Mouse (Mus musculus) ES-E14 (cell line): Measurements from ENCODE around the gene Ski. TPM values are rescaled to one million over a fixed set of nuclear protein-coding genes. Genes with fewer than 3 reads are reported as not detected.

Source experiments
- DNase-seq: peaks from one replicate; pipeline ENCODE4 v3.0.0-alpha.2; 2013; ENCODE audit warnings: low read depth, low spot score
- H3K27ac ChIP-seq: 2 replicates; pipeline ENCODE4 v1.5.1; 2012; ENCODE audit warnings: low read depth, mild to moderate bottlenecking, low read length, moderate library complexity, mixed read lengths; ENCODE audit not compliant: poor library complexity, insufficient read depth, severe bottlenecking
- H3K36me3 ChIP-seq: 2 replicates; pipeline ENCODE4 v1.6.1; 2012; ENCODE audit warnings: mild to moderate bottlenecking, low read length, moderate library complexity, mixed read lengths; ENCODE audit not compliant: control insufficient read depth, poor library complexity, insufficient read depth, severe bottlenecking
- H3K4me1 ChIP-seq, 2 experiments: fragments of 150-350 bp in 1 of 2; sonication (generic) in 1 of 2; 2 replicates each; pipeline ENCODE4 v1.6.1; 2012; ENCODE audit warnings: low read length in 2 of 2, mild to moderate bottlenecking in 1 of 2, mixed read lengths in 1 of 2; ENCODE audit not compliant: control insufficient read depth in 2 of 2, insufficient read depth in 2 of 2, poor library complexity in 1 of 2
- H3K4me3 ChIP-seq, 2 experiments: fragments of 150-350 bp in 1 of 2; sonication (generic) in 1 of 2; 2 replicates each; pipeline ENCODE4 v1.5.1; 2012; ENCODE audit warnings: low read length in 2 of 2, low read depth in 1 of 2, mild to moderate bottlenecking in 1 of 2, mixed read lengths in 1 of 2; ENCODE audit not compliant: insufficient read depth in 1 of 2, poor library complexity in 1 of 2, severe bottlenecking in 1 of 2
- H3K9ac ChIP-seq: 2 replicates; pipeline ENCODE4 v1.6.1; 2012; ENCODE audit warnings: low read depth, mild to moderate bottlenecking, low read length, mixed read lengths; ENCODE audit not compliant: poor library complexity, insufficient read depth, severe bottlenecking
- H3K9me3 ChIP-seq: fragments of 150-350 bp; sonication (generic); 2 replicates; pipeline ENCODE4 v1.6.1; 2012; ENCODE audit warnings: low read depth, mild to moderate bottlenecking, low read length; ENCODE audit not compliant: control insufficient read depth, insufficient read depth
- CHD2 ChIP-seq: IDR thresholded peaks from 2 replicates; pipeline ENCODE4 v1.6.1; 2014; ENCODE audit warnings: mild to moderate bottlenecking, low read depth, low read length, inconsistent platforms
- HCFC1 ChIP-seq: IDR thresholded peaks from 2 replicates; pipeline ENCODE4 v1.6.1; 2012; ENCODE audit warnings: low read length, inconsistent platforms, borderline replicate concordance; ENCODE audit not compliant: insufficient read depth
- MAFK ChIP-seq: IDR thresholded peaks from 2 replicates; pipeline ENCODE4 v1.6.1; 2014; ENCODE audit warnings: mild to moderate bottlenecking, low read depth, low read length, inconsistent platforms; ENCODE audit not compliant: insufficient read depth
- ZC3H11A ChIP-seq: IDR thresholded peaks from 2 replicates; pipeline ENCODE4 v1.6.1; 2012; ENCODE audit warnings: low read depth, mild to moderate bottlenecking, inconsistent platforms, low read length, borderline replicate concordance
- ZNF384 ChIP-seq: IDR thresholded peaks from 2 replicates; pipeline ENCODE4 v1.6.1; 2012; ENCODE audit warnings: low read depth, low read length, inconsistent platforms
- in situ Hi-C, 2 experiments: fragments of 600-800 bp; cut with MboI; formaldehyde crosslinking; loops; one replicate each; pipeline ENCODE4 v1.15.1; 2025; ENCODE audit warnings: low sequenced_read_pairs in 2 of 2, inconsistent platforms in 1 of 2; ENCODE audit not compliant: unreplicated experiment in 2 of 2
- total RNA-seq: library from RNA; depleted of rRNA; stranded (reverse); fragments of 300-350 nt; gene quantifications from 2 replicates; pipeline ENCODE4 v1.2.3, GENCODE M21; 2012

Gene Ski
- total RNA-seq, 1 experiment = 30.2 TPM

DNA sequence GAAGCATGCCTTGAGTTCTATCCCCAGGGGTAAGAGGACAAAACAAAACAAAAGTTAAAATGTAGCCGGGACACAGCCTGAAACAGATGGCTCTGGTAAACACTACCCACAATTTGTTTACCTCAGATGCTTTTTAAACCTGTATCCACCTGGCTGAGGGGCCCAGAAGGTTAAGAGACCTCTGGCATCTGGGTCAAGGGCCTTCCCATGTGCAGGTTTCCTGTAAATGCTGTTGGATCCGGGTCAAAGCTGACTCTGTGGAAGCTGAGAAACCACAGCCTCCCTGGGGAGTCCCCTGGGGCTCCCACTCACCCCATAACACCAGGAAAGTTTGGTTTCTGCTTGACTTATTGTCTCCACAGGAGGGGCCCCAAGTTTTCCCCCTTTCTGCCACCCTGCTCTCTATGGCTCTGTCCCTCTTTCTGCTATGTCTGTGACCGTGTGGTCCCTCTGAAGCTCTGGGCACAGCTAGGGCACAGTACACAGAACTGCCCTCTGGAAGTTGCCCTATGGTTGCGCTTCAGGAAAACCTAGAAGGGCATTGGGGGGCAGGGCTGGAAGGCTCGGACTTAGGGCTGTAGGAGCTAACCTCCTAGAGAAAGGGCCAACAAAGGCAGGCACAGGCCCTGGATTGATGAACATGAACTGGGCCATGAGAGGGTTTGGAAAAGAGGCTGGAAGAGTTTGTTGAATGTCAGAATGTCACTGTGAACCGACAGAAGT is 23.5 kb upstream of the Ski start:
- H3K27ac ChIP-seq = no peak overlapping the region
- no peak for DNase-seq
- H3K36me3 ChIP-seq = no peaks in the 10 kb centered on the region
- H3K9ac ChIP-seq = no peak overlapping the region
- H3K9me3 ChIP-seq = no peaks in the 10 kb centered on the region
- H3K4me1 ChIP-seq = peaks cover 3 to 9% of the 10 kb centered on the region in 2 experiments; a peak in 1 of 4 replicates
- in situ Hi-C loops = loop anchor here (5.0 to 25.0 kb wide), 2 partner anchors 154 to 359 kb away; partner anchors contain the start of gene Fam213b (in 1 of the 2)
- H3K4me3 ChIP-seq = no peak overlapping the region
- TF ChIP-seq HCFC1 = no peak
- no peak for TF ChIP-seq ZC3H11A
- TF ChIP-seq ZNF384 = no peak

DNA sequence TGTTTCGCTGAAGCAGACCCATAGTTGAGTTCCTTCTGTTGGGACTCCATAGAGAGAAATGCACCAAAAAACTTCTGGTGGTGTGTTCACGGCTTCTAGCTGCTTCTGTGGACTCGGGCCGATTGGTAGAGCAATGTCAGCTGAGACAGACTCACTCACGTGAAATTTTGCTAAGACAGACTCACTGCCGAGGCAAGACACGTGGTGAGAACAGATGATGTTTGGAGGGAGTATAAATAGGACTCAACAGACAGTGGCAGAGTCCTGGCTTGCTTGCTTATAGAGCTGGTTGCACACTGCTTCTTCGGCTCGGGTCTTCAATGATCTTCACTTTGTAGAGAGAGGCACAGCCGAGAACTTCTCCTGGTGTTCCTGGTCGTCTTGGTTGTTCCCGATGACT is 20.8 kb upstream of the Ski start:
- H3K9me3 ChIP-seq = no peaks in the 10 kb centered on the region
- TF ChIP-seq MAFK = no peak
- no peak for TF ChIP-seq ZC3H11A
- TF ChIP-seq ZNF384 = no peak
- TF ChIP-seq HCFC1 = no peak
- no peak for TF ChIP-seq CHD2
- H3K4me1 ChIP-seq = peaks cover 2 to 4% of the 10 kb centered on the region in 2 experiments; a peak in 1 of 4 replicates
- no peak overlapping the region for H3K9ac ChIP-seq
- no peak overlapping the region for H3K27ac ChIP-seq
- no peak for DNase-seq
- H3K4me3 ChIP-seq = no peak overlapping the region
- no peaks in the 10 kb centered on the region for H3K36me3 ChIP-seq
- in situ Hi-C loops = loop anchor here in 1 of 2 experiments (25.0 kb wide), 1 partner anchor 356 kb away; the partner anchor contains the start of gene Fam213b

DNA sequence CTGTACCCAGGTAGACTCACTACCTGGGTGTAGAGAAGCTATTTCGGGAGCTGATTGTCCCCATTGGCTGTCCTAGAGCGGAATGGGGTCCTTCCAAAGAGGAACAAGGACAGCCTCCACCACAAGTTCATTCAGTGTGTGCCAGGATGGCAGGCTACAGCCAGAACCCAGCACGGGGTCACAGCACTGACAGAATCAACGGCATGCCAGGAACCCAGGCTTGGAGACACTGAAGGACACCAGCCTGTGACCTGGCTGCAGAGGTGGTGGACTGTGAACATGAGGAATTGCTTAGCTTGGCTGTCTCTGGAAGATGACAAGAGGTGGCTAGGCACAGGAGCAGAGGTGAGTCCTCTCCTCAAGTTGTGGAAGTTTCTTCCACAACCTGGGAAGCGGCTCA is 19.9 kb upstream of the Ski start:
- Histone ChIP-seq H3K36me3 (no peaks in the 10 kb centered on the region), H3K27ac (no peak overlapping the region), H3K4me1 (peaks cover 2 to 4% of the 10 kb centered on the region in 2 experiments; a peak in 1 of 4 replicates), H3K4me3 (no peak overlapping the region), H3K9me3 (no peaks in the 10 kb centered on the region), H3K9ac (no peak overlapping the region)
- in situ Hi-C loops = loop anchor here in 1 of 2 experiments (25.0 kb wide), 1 partner anchor 355 kb away; the partner anchor contains the start of gene Fam213b
- no peak for DNase-seq
- TF ChIP-seq ZNF384 = no peak
- no peak for TF ChIP-seq CHD2
- no peak for TF ChIP-seq MAFK
- no peak for TF ChIP-seq HCFC1
- no peak for TF ChIP-seq ZC3H11A

DNA sequence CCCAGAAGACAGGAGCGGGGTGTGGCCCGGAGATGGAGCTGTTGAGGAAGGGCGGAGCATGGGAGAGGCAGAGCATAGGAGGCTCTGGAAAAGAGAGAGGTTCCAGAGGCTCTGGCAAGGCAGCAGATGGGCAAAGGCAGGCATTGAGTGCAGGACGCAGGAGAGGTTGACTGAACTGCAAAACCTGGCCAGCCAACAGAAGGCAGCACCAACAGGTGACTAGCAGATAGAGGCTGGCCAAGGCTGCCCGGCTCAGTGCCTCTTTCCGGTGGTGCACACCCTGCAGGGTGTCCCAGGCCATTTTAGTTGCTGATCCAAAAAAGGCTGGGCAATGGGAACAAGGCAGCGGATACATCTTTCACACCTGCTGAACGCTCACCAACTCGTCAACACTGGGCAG is 19.4 kb upstream of the Ski start:
- TF ChIP-seq CHD2 = no peak
- no peak for TF ChIP-seq ZC3H11A
- TF ChIP-seq HCFC1 = no peak
- no peak for TF ChIP-seq MAFK
- TF ChIP-seq ZNF384 = no peak
- peaks cover 0 to 4% of the 10 kb centered on the region in 2 experiments; a peak in 1 of 4 replicates for H3K4me1 ChIP-seq
- H3K9ac ChIP-seq = no peak overlapping the region

More for the DNA sequence above, 19.4 kb upstream of the Ski start:
- in situ Hi-C loops = loop anchor here in 1 of 2 experiments (25.0 kb wide), 1 partner anchor 354 kb away; the partner anchor contains the start of gene Fam213b
- Histone ChIP-seq H3K4me3 (no peak overlapping the region), H3K27ac (no peak overlapping the region), H3K9me3 (no peaks in the 10 kb centered on the region), H3K36me3 (no peaks in the 10 kb centered on the region)
- DNase-seq = no peak
